Mouse (Mus musculus): Measurements from ENCODE around the gene Trak2.
"Not testable (repeated sequence)": the region's sequence is repeated elsewhere in the genome, so short reads cannot be mapped to it uniquely, and the experiment has no call there.

The Trak2 gene

GRCm38 (mm10) chr1:58889826-58890546, 83.2 kb downstream of the Trak2 start:
- DNase-seq (ENCODE audit: low read depth): no peak

- DNase-seq (ENCODE audit: low read depth): no peak
These were observed 87.6 kb downstream of the Trak2 start for GRCm38 (mm10) chr1:58885646-58886045.

GRCm38 (mm10) chr1:58883279-58883678, 90.0 kb downstream of the Trak2 start:
- not testable (repeated sequence) for DNase-seq (ENCODE audit: low read depth)

GRCm38 (mm10) chr1:58879291-58879690, 93.9 kb downstream of the Trak2 start:
- not testable (repeated sequence) for DNase-seq (ENCODE audit: low read depth)

GRCm38 (mm10) chr1:58876500-58876899, 96.7 kb downstream of the Trak2 start:
- not testable (repeated sequence) for DNase-seq (ENCODE audit: low read depth)

- not testable (repeated sequence) for DNase-seq (ENCODE audit: low read depth)
These were observed 112.6 kb downstream of the Trak2 start for GRCm38 (mm10) chr1:58860586-58860985.

GRCm38 (mm10) chr1:58859738-58860365, 113.4 kb downstream of the Trak2 start:
- DNase-seq (ENCODE audit: low read depth): peak; percentile 64

- DNase-seq (ENCODE audit: low read depth): not testable (repeated sequence)
These were observed 114.1 kb downstream of the Trak2 start for GRCm38 (mm10) chr1:58859131-58859530.

- peak; percentile 81 for DNase-seq (ENCODE audit: low read depth)
These were observed 116.4 kb downstream of the Trak2 start for GRCm38 (mm10) chr1:58856811-58857210.

All from NIH3T3 (cell line).